9 mouse cellular contexts compared by ENCODE assay signal in the genomic region with DNA sequence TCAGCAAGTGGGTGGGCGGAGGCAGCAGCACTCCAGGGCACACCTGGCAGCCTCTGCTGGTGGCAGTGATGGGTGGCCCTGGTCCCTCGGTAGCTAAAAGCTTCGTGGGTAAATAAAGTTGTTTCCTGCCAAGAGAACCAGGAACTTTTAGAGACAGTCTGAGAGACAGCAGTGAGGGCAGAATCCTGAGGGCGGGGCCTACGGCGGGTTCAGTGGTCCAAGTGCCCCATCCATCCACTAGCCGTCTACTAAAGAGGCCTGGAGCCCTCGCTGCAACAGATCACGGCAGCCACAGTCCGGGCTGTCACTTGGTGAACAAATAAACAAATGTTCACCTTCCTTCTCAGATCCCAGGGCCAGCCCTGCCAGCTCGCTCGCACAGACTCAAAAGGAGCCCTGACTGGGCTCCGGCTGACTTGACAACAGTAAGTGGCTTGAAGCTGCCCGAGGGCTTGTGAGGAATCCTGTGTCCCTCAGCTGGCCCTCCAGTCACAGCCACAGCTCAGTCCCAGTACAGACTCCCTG. TPM values are rescaled to one million over a fixed set of nuclear protein-coding genes. Genes with fewer than 3 reads are reported as not detected.
DNase-seq lines count a peak whose midpoint lies in the region; ATAC-seq and TF ChIP-seq lines count a peak whose summit lies in the region.
"Had no signal": no experiment of that assay in that cellular context is flagged by ENCODE, and none has a peak within 500 bp of the region (broad histone marks: within the 10 kb centered on the region; RNA-seq: fewer than 3 reads in every experiment).

No protein-coding gene starts in this region.

- 12% methylated on average over 14 of the region's 14 CpGs for WGBS in hindbrain, embryonic 11.5 days
- WGBS in liver, embryonic 14.5 days (ENCODE audit: insufficient replicate concordance): 52% methylated on average over 14 of the region's 14 CpGs
- 14% methylated on average over 14 of the region's 14 CpGs for WGBS in stomach, embryonic 14.5 days

- H3K4me2 ChIP-seq in hindbrain, embryonic 11.5 days (replicated peaks; ENCODE audit: low read depth, low read length): peak overlapping the region; percentile 51
- H3K4me2 ChIP-seq in liver, embryonic 14.5 days (ENCODE audit: low read depth): peak overlapping the region; percentile 13; the same call in 1 of the 2 replicates
- H3K4me2 ChIP-seq in stomach, embryonic 14.5 days (replicated peaks; ENCODE audit: low read depth, low read length): peak overlapping the region; percentile 24

- DNase-seq in layer of hippocampus, adult 2 months (ENCODE audit: low spot score in 2 of 2): peak in 1 of 2 experiments; percentile 33
- no peak for DNase-seq in layer of hippocampus, adult 8-10 months (ENCODE audit: low spot score in 2 of 2)
- peak; percentile 69 for DNase-seq in hindbrain, embryonic 11.5 days (ENCODE audit: low spot score)
- no peak for DNase-seq in liver, embryonic 14.5 days (ENCODE audit: low read depth in 3 of 3, low spot score in 3 of 3)
- no peak for DNase-seq in spleen, adult 12 weeks (ENCODE audit: low spot score)

- 0 out of 2 replicates have a peak, but pooled peaks cover 2% of the 10 kb centered on the region for H3K36me3 ChIP-seq in hindbrain, embryonic 11.5 days (ENCODE audit: control insufficient read depth, insufficient read depth, low read length)
- 0 out of 2 replicates have a peak, but pooled peaks cover 6% of the 10 kb centered on the region for H3K36me3 ChIP-seq in liver, embryonic 14.5 days (replicated peaks; ENCODE audit: control insufficient read depth, insufficient read depth, low read depth)
- peaks cover 9% of the 10 kb centered on the region; the same call in 1 of the 2 replicates for H3K36me3 ChIP-seq in stomach, embryonic 14.5 days (ENCODE audit: control insufficient read depth, insufficient read depth, low read length)

- TF ChIP-seq POLR2A in bone marrow macrophage, adult 2 months (IDR thresholded peaks at IDR 0.05; ENCODE audit: borderline replicate concordance, low read depth, low read length): no peak

- TF ChIP-seq EP300 in liver, embryonic 14.5 days (IDR thresholded peaks at IDR 0.05; ENCODE audit: low read depth): no peak

- H3K27ac ChIP-seq in layer of hippocampus, adult 2 months: peak overlapping the region; percentile 92
- H3K27ac ChIP-seq in bone marrow macrophage, adult 2 months (ENCODE audit: insufficient read depth, low read depth, low read length): peak overlapping the region; percentile 91
- peak overlapping the region; percentile 99 for H3K27ac ChIP-seq in hindbrain, embryonic 11.5 days (ENCODE audit: low read depth, low read length)
- no peak overlapping the region for H3K27ac ChIP-seq in liver, embryonic 14.5 days
- peak overlapping the region; percentile 83 for H3K27ac ChIP-seq in stomach, embryonic 14.5 days (ENCODE audit: low read length)

- peak overlapping the region; percentile 22; the same call in 1 of the 2 replicates for H3K4me3 ChIP-seq in layer of hippocampus, adult 2 months
- peak overlapping the region; percentile 55 for H3K4me3 ChIP-seq in bone marrow macrophage, adult 2 months (ENCODE audit: insufficient read depth, low read length)
- peak overlapping the region; percentile 25 for H3K4me3 ChIP-seq in hindbrain, embryonic 11.5 days (ENCODE audit: low read depth, low read length)
- peak overlapping the region in 1 of 2 experiments; percentile 6; a peak in 2 of 4 replicates for H3K4me3 ChIP-seq in liver, embryonic 14.5 days (ENCODE audit: insufficient read depth in 1 of 2, low read depth in 2 of 2, low read length in 2 of 2)
- H3K4me3 ChIP-seq in stomach, embryonic 14.5 days (ENCODE audit: low read depth, low read length): no peak overlapping the region

- H3K9me3 ChIP-seq in hindbrain, embryonic 11.5 days (ENCODE audit: control insufficient read depth, low read length): no peaks in the 10 kb centered on the region
- H3K9me3 ChIP-seq in liver, embryonic 14.5 days (ENCODE audit: control insufficient read depth, low read length): no peaks in the 10 kb centered on the region
- H3K9me3 ChIP-seq in stomach, embryonic 14.5 days (ENCODE audit: control insufficient read depth, low read depth, low read length): no peaks in the 10 kb centered on the region

- ATAC-seq in hindbrain, embryonic 11.5 days (ENCODE audit: low FRiP score): peak; percentile 2; the same call in 1 of the 2 replicates
- no peak for ATAC-seq in liver, embryonic 14.5 days (ENCODE audit: insufficient read depth)
- no peak for ATAC-seq in stomach, embryonic 14.5 days (ENCODE audit: insufficient number of reproducible peaks, insufficient read depth, low FRiP score, low read depth)
- no peak for ATAC-seq in cerebellum, adult (ENCODE audit: insufficient number of reproducible peaks, low FRiP score, low TSS enrichment)

- TF ChIP-seq CTCF in layer of hippocampus, adult 2 months (conservative IDR thresholded peaks at IDR 0.05): no peak
- no peak for TF ChIP-seq CTCF in bone marrow macrophage, adult 2 months (IDR thresholded peaks at IDR 0.05; ENCODE audit: low read depth, low read length)
- TF ChIP-seq CTCF in liver, embryonic 14.5 days (IDR thresholded peaks at IDR 0.05; ENCODE audit: low read depth): no peak

- H3K4me1 ChIP-seq in bone marrow macrophage, adult 2 months (ENCODE audit: control insufficient read depth, insufficient read depth, low read length): peaks cover 64% of the 10 kb centered on the region
- peaks cover 59% of the 10 kb centered on the region for H3K4me1 ChIP-seq in hindbrain, embryonic 11.5 days (replicated peaks; ENCODE audit: control insufficient read depth, insufficient read depth, low read length)
- peaks cover 41 to 42% of the 10 kb centered on the region in 2 experiments for H3K4me1 ChIP-seq in liver, embryonic 14.5 days (replicated peaks; ENCODE audit: control insufficient read depth in 2 of 2, insufficient read depth in 2 of 2, low read length in 1 of 2)
- H3K4me1 ChIP-seq in stomach, embryonic 14.5 days (ENCODE audit: control insufficient read depth, insufficient read depth, low read length): peaks cover 71% of the 10 kb centered on the region

- H3K27me3 ChIP-seq in hindbrain, embryonic 11.5 days (ENCODE audit: control insufficient read depth, insufficient read depth, low read length): no peaks in the 10 kb centered on the region
- H3K27me3 ChIP-seq in liver, embryonic 14.5 days (ENCODE audit: control insufficient read depth, insufficient read depth, low read length): no peaks in the 10 kb centered on the region
- no peaks in the 10 kb centered on the region for H3K27me3 ChIP-seq in stomach, embryonic 14.5 days (ENCODE audit: control insufficient read depth, insufficient read depth, low read length)

- H3K9ac ChIP-seq in hindbrain, embryonic 11.5 days (ENCODE audit: low read depth, low read length): peak overlapping the region; percentile 71
- 0 out of 2 replicates have a peak overlapping the region, but pooled peaks have one; percentile 15 for H3K9ac ChIP-seq in liver, embryonic 14.5 days (replicated peaks)
- H3K9ac ChIP-seq in stomach, embryonic 14.5 days (replicated peaks; ENCODE audit: low read depth, low read length): no peak overlapping the region

RNA-seq across cellular contexts. Expression of gene Gnai2, which starts 5.2 kb away (rescaled TPM):
- 100 to 1,000 TPM; 208 to 222 TPM for total RNA-seq in layer of hippocampus, adult 2 months (2021)
- total RNA-seq in layer of hippocampus, adult 8-10 months (2022): 100 to 1,000 TPM; 218 to 272 (median 249) TPM
- polyA plus RNA-seq in bone marrow macrophage, adult 2 months (2012; ENCODE audit: insufficient read depth, insufficient read length, missing spikeins): 994 and 1,017 TPM in 2 replicates
- polyA plus RNA-seq in hindbrain, embryonic 11.5 days (2014; fragmentation: Nextera tagmentation; extraction: Ambion mirVana): 529 and 534 TPM in 2 replicates
- 94.3 and 124 TPM in 2 replicates for polyA plus RNA-seq in liver, embryonic 14.5 days (2012; rRNA removed)
- 137 and 138 TPM in 2 replicates for polyA plus RNA-seq in liver, embryonic 14.5 days (2014; fragmentation: Nextera tagmentation; extraction: Ambion mirVana)
- polyA plus RNA-seq in stomach, embryonic 14.5 days (2014; fragmentation: Nextera tagmentation; extraction: Ambion mirVana): 359 TPM in 2 replicates

RNA-seq across cellular contexts. Expression of gene Sema3b, which starts 20.9 kb away (rescaled TPM):
- 1 to 10 TPM; 1.9 to 2.2 TPM for total RNA-seq in layer of hippocampus, adult 2 months (2021)
- 1 to 10 TPM; 2.9 to 5.0 (median 4.4) TPM for total RNA-seq in layer of hippocampus, adult 8-10 months (2022)
- polyA plus RNA-seq in bone marrow macrophage, adult 2 months (2012; ENCODE audit: insufficient read depth, insufficient read length, missing spikeins): not detected in 2 replicates
- 1.4 and 1.6 TPM in 2 replicates for polyA plus RNA-seq in hindbrain, embryonic 11.5 days (2014; fragmentation: Nextera tagmentation; extraction: Ambion mirVana)
- 0.22 and 0.31 TPM in 2 replicates for polyA plus RNA-seq in liver, embryonic 14.5 days (2012; rRNA removed)
- 0.25 and 0.33 TPM in 2 replicates for polyA plus RNA-seq in liver, embryonic 14.5 days (2014; fragmentation: Nextera tagmentation; extraction: Ambion mirVana)
- polyA plus RNA-seq in stomach, embryonic 14.5 days (2014; fragmentation: Nextera tagmentation; extraction: Ambion mirVana): 6.1 and 7.9 TPM in 2 replicates

RNA-seq across cellular contexts. Expression of gene Slc38a3, which starts 39.4 kb away (rescaled TPM):
- 10 to 100 TPM; 55.7 to 65.0 TPM for total RNA-seq in layer of hippocampus, adult 2 months (2021)
- 10 to 100 TPM; 61.3 to 74.3 (median 69.2) TPM for total RNA-seq in layer of hippocampus, adult 8-10 months (2022)
- not detected in 2 replicates for polyA plus RNA-seq in bone marrow macrophage, adult 2 months (2012; ENCODE audit: insufficient read depth, insufficient read length, missing spikeins)
- 8.0 and 9.8 TPM in 2 replicates for polyA plus RNA-seq in hindbrain, embryonic 11.5 days (2014; fragmentation: Nextera tagmentation; extraction: Ambion mirVana)
- 23.5 and 25.0 TPM in 2 replicates for polyA plus RNA-seq in liver, embryonic 14.5 days (2012; rRNA removed)
- polyA plus RNA-seq in liver, embryonic 14.5 days (2014; fragmentation: Nextera tagmentation; extraction: Ambion mirVana): 15.7 and 19.7 TPM in 2 replicates
- polyA plus RNA-seq in stomach, embryonic 14.5 days (2014; fragmentation: Nextera tagmentation; extraction: Ambion mirVana): 3.7 and 7.1 TPM in 2 replicates
- total RNA-seq: neutrophil, adult 5-6 weeks had no signal

RNA-seq across cellular contexts. Expression of gene Ifrd2, which starts 42.5 kb away (rescaled TPM):
- total RNA-seq in layer of hippocampus, adult 2 months (2021): 10 to 100 TPM; 13.7 to 15.2 TPM
- 10 to 100 TPM; 12.4 to 15.4 (median 14.0) TPM for total RNA-seq in layer of hippocampus, adult 8-10 months (2022)
- polyA plus RNA-seq in bone marrow macrophage, adult 2 months (2012; ENCODE audit: insufficient read depth, insufficient read length, missing spikeins): 8.2 and 8.6 TPM in 2 replicates
- polyA plus RNA-seq in hindbrain, embryonic 11.5 days (2014; fragmentation: Nextera tagmentation; extraction: Ambion mirVana): 26.9 and 27.7 TPM in 2 replicates
- 113 and 135 TPM in 2 replicates for polyA plus RNA-seq in liver, embryonic 14.5 days (2012; rRNA removed)
- 149 and 173 TPM in 2 replicates for polyA plus RNA-seq in liver, embryonic 14.5 days (2014; fragmentation: Nextera tagmentation; extraction: Ambion mirVana)
- polyA plus RNA-seq in stomach, embryonic 14.5 days (2014; fragmentation: Nextera tagmentation; extraction: Ambion mirVana): 54.0 and 61.1 TPM in 2 replicates

RNA-seq across cellular contexts. Expression of gene Hyal3, which starts 49.3 kb away (rescaled TPM):
- total RNA-seq in layer of hippocampus, adult 2 months (2021): 1 to 10 TPM; 2.0 to 2.1 TPM
- total RNA-seq in layer of hippocampus, adult 8-10 months (2022): 1 to 10 TPM; 1.7 to 2.4 (median 1.9) TPM
- 0.29 and 0.59 TPM in 2 replicates for polyA plus RNA-seq in bone marrow macrophage, adult 2 months (2012; ENCODE audit: insufficient read depth, insufficient read length, missing spikeins)
- 0.18 and 0.39 TPM in 2 replicates for polyA plus RNA-seq in hindbrain, embryonic 11.5 days (2014; fragmentation: Nextera tagmentation; extraction: Ambion mirVana)
- 0.45 and 0.80 TPM in 2 replicates for polyA plus RNA-seq in liver, embryonic 14.5 days (2012; rRNA removed)
- 0.69 and 0.87 TPM in 2 replicates for polyA plus RNA-seq in liver, embryonic 14.5 days (2014; fragmentation: Nextera tagmentation; extraction: Ambion mirVana)
- polyA plus RNA-seq in stomach, embryonic 14.5 days (2014; fragmentation: Nextera tagmentation; extraction: Ambion mirVana): 1.0 and 1.4 TPM in 2 replicates
